9 mouse cellular contexts compared by ENCODE assay signal in genomic region chr11:98747804-98748505, GRCm38 (mm10). TPM values are rescaled to one million over a fixed set of nuclear protein-coding genes. Genes with fewer than 3 reads are reported as not detected.
DNase-seq lines count a peak whose midpoint lies in the region; ATAC-seq lines count a peak whose summit lies in the region.
"Had no signal": no experiment of that assay in that cellular context is flagged by ENCODE, and none has a peak within 500 bp of the region (broad histone marks: within the 10 kb centered on the region; RNA-seq: fewer than 3 reads in every experiment).

No protein-coding gene starts in this region.

- WGBS in kidney, embryonic 14.5 days, result 29% methylated on average over 6 of the region's 6 CpGs

- no peak for ATAC-seq in kidney, embryonic 14.5 days (ENCODE audit: low FRiP score, low TSS enrichment)

- no peaks in the 10 kb centered on the region for H3K9me3 ChIP-seq in kidney, embryonic 14.5 days (ENCODE audit: control insufficient read depth, low read length)

- no peaks in the 10 kb centered on the region for H3K27me3 ChIP-seq in kidney, embryonic 14.5 days (ENCODE audit: control insufficient read depth, insufficient read depth, low read length)

- no peaks in the 10 kb centered on the region for H3K36me3 ChIP-seq in kidney, embryonic 14.5 days (ENCODE audit: control insufficient read depth, insufficient read depth, low read length)

- no peak for DNase-seq in kidney, postnatal 25 days
- peak; percentile 36 for DNase-seq in CD4-positive, CD25-positive, alpha-beta regulatory T cell, adult 2 months (ENCODE audit: low read depth, low spot score)
- peak; percentile 75 to 76 for DNase-seq in cerebellum, postnatal 14 days
- peak; percentile 33 to 48 for DNase-seq in heart, postnatal 10 days
- DNase-seq in lung, postnatal 10 days, result peak; percentile 64
- no peak for DNase-seq in adipocyte (ENCODE audit: low spot score)
- no peak for DNase-seq in testis, postnatal 10 days (ENCODE audit: low spot score)

- H3K4me3 ChIP-seq in kidney, embryonic 14.5 days (ENCODE audit: low read length), result no peak overlapping the region

- peak overlapping the region; percentile 76; the same call in 1 of the 2 replicates for H3K27ac ChIP-seq in kidney, embryonic 14.5 days (ENCODE audit: low read depth, low read length)

- H3K4me2 ChIP-seq in kidney, embryonic 14.5 days (replicated peaks; ENCODE audit: low read depth, low read length), result peak overlapping the region; percentile 38; the same call in 1 of the 2 replicates

- peak overlapping the region; percentile 32; the same call in 1 of the 2 replicates for H3K9ac ChIP-seq in kidney, embryonic 14.5 days (ENCODE audit: low read depth, low read length)

- intact Hi-C loops in heart, postnatal 10 days (cut with DNase I), result no loop called here

- H3K4me1 ChIP-seq in kidney, embryonic 14.5 days (ENCODE audit: control insufficient read depth, insufficient read depth, low read length), result peaks cover 91% of the 10 kb centered on the region

RNA-seq across cellular contexts. Expression of gene Thra, which starts 7.5 kb away (rescaled TPM):
- 28.0 and 31.8 TPM in 2 replicates for polyA plus RNA-seq in kidney, embryonic 14.5 days (2014; fragmentation: Nextera tagmentation; extraction: Ambion mirVana)
- total RNA-seq in heart, postnatal 10 days (2021), result 100 to 1,000 TPM; 172 to 190 TPM

RNA-seq across cellular contexts. Expression of gene Med24, which starts 18.7 kb away (rescaled TPM):
- polyA plus RNA-seq in kidney, embryonic 14.5 days (2014; fragmentation: Nextera tagmentation; extraction: Ambion mirVana), result 39.5 and 59.1 TPM in 2 replicates
- 10 to 100 TPM; 44.9 to 52.1 TPM for total RNA-seq in heart, postnatal 10 days (2021)

RNA-seq across cellular contexts. Expression of gene Nr1d1, which starts 27.2 kb away (rescaled TPM):
- 1.6 and 2.6 TPM in 2 replicates for polyA plus RNA-seq in kidney, embryonic 14.5 days (2014; fragmentation: Nextera tagmentation; extraction: Ambion mirVana)
- 10 to 100 TPM; 31.1 to 32.7 TPM for total RNA-seq in heart, postnatal 10 days (2021)

RNA-seq across cellular contexts. Expression of gene Csf3, which starts 46.9 kb away (rescaled TPM):
- not detected in 2 replicates for polyA plus RNA-seq in kidney, embryonic 14.5 days (2014; fragmentation: Nextera tagmentation; extraction: Ambion mirVana)
- total RNA-seq in heart, postnatal 10 days (2021), result not detected
- total RNA-seq: left cerebral cortex, postnatal 36 days had no signal

RNA-seq across cellular contexts. Expression of gene Msl1, which starts 47.4 kb away (rescaled TPM):
- 21.6 and 33.7 TPM in 2 replicates for polyA plus RNA-seq in kidney, embryonic 14.5 days (2014; fragmentation: Nextera tagmentation; extraction: Ambion mirVana)
- total RNA-seq in heart, postnatal 10 days (2021), result 10 to 100 TPM; 70.3 to 83.4 TPM

Comparison
In these comparisons a context has a peak if more than half of its experiments do, and no peak if none do; other contexts are left out.
1. DNase-seq: peak in CD4-positive, CD25-positive, alpha-beta regulatory T cell, adult 2 months (single experiment), cerebellum, postnatal 14 days (2 of 2), heart, postnatal 10 days (2 of 2) and lung, postnatal 10 days (single experiment); none in kidney, postnatal 25 days (0 of 2), adipocyte (single experiment) and testis, postnatal 10 days (single experiment).